Mouse (Mus musculus) lung, embryonic 14.5 days (tissue): ENCODE data around the gene Fbxw13. TPM values are rescaled to one million over a fixed set of nuclear protein-coding genes. Genes with fewer than 3 reads are reported as not detected.
"Not testable (repeated sequence)": the region's sequence is repeated elsewhere in the genome, so short reads cannot be mapped to it uniquely, and the experiment has no call there.

Source experiments
- ATAC-seq: fragments of 200-750 bp; cut with Nextera tagmentation; 2 replicates; pipeline ENCODE4 v1.8.0; 2017; ENCODE audit warnings: mild to moderate bottlenecking, moderate TSS enrichment, moderate library complexity; ENCODE audit not compliant: insufficient read depth
- DNase-seq: peaks from one replicate; pipeline ENCODE4 v3.0.0-alpha.2; 2015
- H3K27ac ChIP-seq: fragments of 300-500 bp; sonication (generic); 2 replicates; pipeline ENCODE4 v1.5.1; 2014; ENCODE audit warnings: low read depth, mild to moderate bottlenecking, moderate library complexity
- H3K27me3 ChIP-seq: fragments of 300-500 bp; sonication (generic); 2 replicates; pipeline ENCODE4 v1.6.1; 2014; ENCODE audit warnings: low read length, control low read depth; ENCODE audit not compliant: insufficient read depth
- H3K36me3 ChIP-seq: fragments of 300-500 bp; sonication (generic); 2 replicates; pipeline ENCODE4 v1.6.1; 2014; ENCODE audit warnings: control low read depth; ENCODE audit not compliant: insufficient read depth
- H3K4me1 ChIP-seq: fragments of 300-500 bp; sonication (generic); 2 replicates; pipeline ENCODE4 v1.6.1; 2014; ENCODE audit warnings: antibody characterized with exemption, control low read depth; ENCODE audit not compliant: insufficient read depth
- H3K4me2 ChIP-seq: fragments of 300-500 bp; sonication (generic); 2 replicates; pipeline ENCODE4 v1.6.1; 2014; ENCODE audit warnings: mild to moderate bottlenecking
- H3K4me3 ChIP-seq: fragments of 300-500 bp; sonication (generic); 2 replicates; pipeline ENCODE4 v1.5.1; 2014; ENCODE audit warnings: low read depth, low read length
- H3K9ac ChIP-seq: fragments of 300-500 bp; sonication (generic); 2 replicates; pipeline ENCODE4 v1.6.1; 2014
- H3K9me3 ChIP-seq: fragments of 300-500 bp; sonication (generic); 2 replicates; pipeline ENCODE4 v1.6.1; 2016; ENCODE audit warnings: low read depth, low read length, control low read depth
- CTCF ChIP-seq: IDR thresholded peaks from 2 replicates; pipeline ENCODE4 v1.5.1; 2016; ENCODE audit warnings: antibody characterized with exemption, low read depth
- WGBS: fragments of 180-500 bp; shearing (Covaris S2); extraction: QIAGEN DNeasy Blood & Tissue Kit; methylation state at CpG from one replicate; pipeline ENCODE4 v1.1.7; 2014; 5-methylcytosine and 5-hydroxymethylcytosine counted together
- polyA plus RNA-seq: library from polyadenylated mRNA; unstranded; fragments of >200 nt; fragmentation: Nextera tagmentation; extraction: Ambion mirVana; gene quantifications from 2 replicates; pipeline ENCODE4 v1.2.1, GENCODE M21; 2014

The Fbxw13 gene
- polyA plus RNA-seq: not detected in 2 replicates

- H3K9me3 ChIP-seq, ATAC-seq, H3K4me2 ChIP-seq, DNase-seq, H3K4me3 ChIP-seq, H3K9ac ChIP-seq, H3K27ac ChIP-seq, H3K36me3 ChIP-seq, H3K4me1 ChIP-seq, H3K27me3 ChIP-seq: not testable (repeated sequence)
- 70% methylated on average over 3 of the region's 3 CpGs for WGBS
These were observed at the start of gene Fbxw13 for GRCm38 (mm10) chr9:109195875-109196274. Gene Fbxw13 (minus strand): TSS chr9:109195975.

GRCm38 (mm10) chr9:109234654-109235053, 38.9 kb upstream of the Fbxw13 start, which contains the start of gene Fbxw20:
Gene Fbxw20 (minus strand): TSS chr9:109234754.
- ATAC-seq (no peak), DNase-seq (no peak)
- H3K4me1 ChIP-seq: no peaks in the 10 kb centered on the region
- no peak within 1 kb of the TSS for H3K4me2 ChIP-seq
- no peak within 1 kb of the TSS for H3K27ac ChIP-seq
- H3K4me3 ChIP-seq: no peak within 1 kb of the TSS
- H3K27me3 ChIP-seq: no peaks in the 10 kb centered on the region
- H3K9me3 ChIP-seq: no peaks in the 10 kb centered on the region
- no peak for TF ChIP-seq CTCF
- H3K36me3 ChIP-seq: no peaks in the 10 kb centered on the region
- H3K9ac ChIP-seq: no peak within 1 kb of the TSS
- WGBS: 87% methylated on average over 1 of the region's 1 CpGs

DNA sequence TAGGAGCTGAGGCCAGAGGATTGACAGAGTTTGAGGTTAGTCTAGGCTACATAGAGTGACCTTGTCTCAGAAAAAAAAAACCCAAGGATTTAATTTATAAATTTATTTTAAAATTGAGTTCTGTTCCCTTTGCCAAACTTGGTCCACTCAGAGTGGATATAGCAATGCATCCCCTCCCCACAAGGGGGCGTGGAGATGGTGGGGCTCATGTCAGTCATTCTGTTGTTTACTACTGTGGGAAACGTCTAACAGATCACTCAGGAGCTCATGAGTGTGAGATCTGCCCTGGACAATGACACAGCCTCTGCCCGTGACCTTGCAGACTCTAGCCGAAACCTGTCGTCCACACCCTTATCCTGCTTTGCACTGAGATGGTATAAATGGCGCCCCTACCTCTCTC, 22.7 kb upstream of the Fbxw13 start:
- DNase-seq (no peak), ATAC-seq (no peak)
- 60% methylated on average over 6 of the region's 6 CpGs for WGBS
- no peaks in the 10 kb centered on the region for H3K27me3 ChIP-seq
- no peaks in the 10 kb centered on the region for H3K4me1 ChIP-seq
- no peaks in the 10 kb centered on the region for H3K9me3 ChIP-seq
- H3K9ac ChIP-seq: no peak overlapping the region
- no peaks in the 10 kb centered on the region for H3K36me3 ChIP-seq
- peak; percentile 41 for TF ChIP-seq CTCF
- H3K27ac ChIP-seq: no peak overlapping the region
- no peak overlapping the region for H3K4me3 ChIP-seq
- H3K4me2 ChIP-seq: no peak overlapping the region

- not testable (repeated sequence) for H3K27ac ChIP-seq, H3K9ac ChIP-seq, H3K27me3 ChIP-seq, ATAC-seq, H3K36me3 ChIP-seq, H3K4me2 ChIP-seq, H3K4me1 ChIP-seq, H3K9me3 ChIP-seq, H3K4me3 ChIP-seq, DNase-seq
- 73% methylated on average over 1 of the region's 1 CpGs for WGBS
These were observed 5.6 kb upstream of the Fbxw13 start for GRCm38 (mm10) chr9:109201347-109201746.

DNA sequence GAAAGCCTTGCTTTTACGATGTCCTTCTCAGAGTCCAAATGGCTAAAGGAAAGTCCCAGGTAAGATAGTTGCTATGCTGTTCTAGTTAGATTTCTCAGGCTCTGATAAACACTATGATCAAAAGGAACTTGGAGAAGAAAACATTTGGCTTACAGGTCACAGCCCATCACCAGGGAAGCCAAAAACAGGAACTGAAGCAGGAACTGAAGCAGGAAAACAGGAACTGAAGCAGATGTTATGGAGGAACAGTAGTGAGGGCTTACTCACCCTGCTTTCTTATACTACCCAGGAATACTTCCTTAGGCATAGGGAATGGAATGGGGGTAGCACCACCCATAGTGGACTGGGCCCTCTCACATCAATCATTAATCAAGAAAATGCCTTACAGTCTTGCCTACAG, 4.6 kb upstream of the Fbxw13 start:
- 76% methylated on average over 1 of the region's 1 CpGs for WGBS
- H3K27ac ChIP-seq: no peak overlapping the region
- no peaks in the 10 kb centered on the region for H3K9me3 ChIP-seq
- no peak for TF ChIP-seq CTCF
- DNase-seq: no peak
- no peaks in the 10 kb centered on the region for H3K4me1 ChIP-seq
- no peaks in the 10 kb centered on the region for H3K27me3 ChIP-seq
- no peak overlapping the region for H3K4me2 ChIP-seq
- no peak overlapping the region for H3K4me3 ChIP-seq
- no peak for ATAC-seq
- H3K36me3 ChIP-seq: no peaks in the 10 kb centered on the region
- H3K9ac ChIP-seq: no peak overlapping the region

- H3K4me2 ChIP-seq: no peak overlapping the region
- TF ChIP-seq CTCF: no peak
- DNase-seq (no peak), ATAC-seq (no peak)
- H3K4me3 ChIP-seq: no peak overlapping the region
- H3K9ac ChIP-seq: no peak overlapping the region
- no peaks in the 10 kb centered on the region for H3K4me1 ChIP-seq
- no peak overlapping the region for H3K27ac ChIP-seq
- no peaks in the 10 kb centered on the region for H3K9me3 ChIP-seq
- H3K36me3 ChIP-seq: no peaks in the 10 kb centered on the region
- 42% methylated on average over 1 of the region's 1 CpGs for WGBS
- no peaks in the 10 kb centered on the region for H3K27me3 ChIP-seq
These were observed 3.6 kb upstream of the Fbxw13 start for GRCm38 (mm10) chr9:109199353-109199752.

DNA sequence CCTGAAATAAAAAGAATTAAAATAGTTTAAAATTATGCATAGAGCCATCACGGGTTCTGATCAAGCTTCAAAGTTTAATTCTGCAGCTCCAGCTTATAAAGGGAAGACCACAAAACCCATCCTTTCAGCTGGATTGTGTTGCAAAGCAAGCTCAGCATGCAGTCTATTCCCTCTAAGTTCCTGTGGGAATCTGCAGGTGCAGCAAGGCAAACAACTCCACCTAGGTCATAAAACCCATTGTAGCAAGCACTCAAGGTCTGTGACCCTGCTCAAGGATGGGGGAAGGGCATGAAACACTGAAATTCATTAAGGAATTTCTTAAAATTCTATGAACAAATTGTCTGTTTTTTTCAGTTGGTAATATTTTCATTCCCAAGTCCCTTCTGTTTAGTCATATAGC, 18.6 kb downstream of the Fbxw13 start:
- Histone ChIP-seq H3K4me3 (no peak overlapping the region), H3K9me3 (no peaks in the 10 kb centered on the region), H3K4me2 (no peak overlapping the region), H3K27me3 (no peaks in the 10 kb centered on the region), H3K4me1 (no peaks in the 10 kb centered on the region), H3K36me3 (no peaks in the 10 kb centered on the region), H3K27ac (no peak overlapping the region), H3K9ac (no peak overlapping the region)
- no peak for TF ChIP-seq CTCF
- no peak for ATAC-seq
- no peak for DNase-seq
- WGBS: 84% methylated on average over 1 of the region's 1 CpGs

- ATAC-seq (no peak), DNase-seq (no peak)
- H3K27ac ChIP-seq: no peak overlapping the region
- H3K4me2 ChIP-seq: no peak overlapping the region
- H3K4me1 ChIP-seq: no peaks in the 10 kb centered on the region
- no peaks in the 10 kb centered on the region for H3K9me3 ChIP-seq
- no peaks in the 10 kb centered on the region for H3K36me3 ChIP-seq
- H3K9ac ChIP-seq: no peak overlapping the region
- TF ChIP-seq CTCF: no peak
- 86% methylated on average over 1 of the region's 1 CpGs for WGBS
- H3K27me3 ChIP-seq: no peaks in the 10 kb centered on the region
- H3K4me3 ChIP-seq: no peak overlapping the region
These were observed 19.5 kb downstream of the Fbxw13 start for GRCm38 (mm10) chr9:109176301-109176700.
